Mouse (Mus musculus) midbrain, embryonic 14.5 days (tissue): ENCODE measurements around the gene Trim37. TPM values are rescaled to one million over a fixed set of nuclear protein-coding genes. Genes with fewer than 3 reads are reported as not detected.

Source experiments
- ATAC-seq: fragments of 200-750 bp; cut with Nextera tagmentation; 2 replicates; pipeline ENCODE4 v1.8.0; 2017; ENCODE audit warnings: moderate number of reproducible peaks, moderate library complexity; ENCODE audit not compliant: low FRiP score, low TSS enrichment
- DNase-seq: peaks from one replicate; pipeline ENCODE4 v3.0.0-alpha.2; 2015
- H3K27ac ChIP-seq: fragments of 300-500 bp; sonication (generic); replicated peaks from 2 replicates; pipeline ENCODE4 v1.5.1; 2014; ENCODE audit warnings: mild to moderate bottlenecking, low read depth, low read length, moderate library complexity
- H3K27me3 ChIP-seq: fragments of 300-500 bp; sonication (generic); 2 replicates; pipeline ENCODE4 v1.6.1; 2014; ENCODE audit warnings: low read length, control low read depth, mixed read lengths; ENCODE audit not compliant: control insufficient read depth, insufficient read depth
- H3K36me3 ChIP-seq: fragments of 300-500 bp; sonication (generic); 2 replicates; pipeline ENCODE4 v1.6.1; 2014; ENCODE audit warnings: low read length, control low read depth; ENCODE audit not compliant: control insufficient read depth, insufficient read depth
- H3K4me1 ChIP-seq: fragments of 300-500 bp; sonication (generic); 2 replicates; pipeline ENCODE4 v1.6.1; 2014; ENCODE audit warnings: mild to moderate bottlenecking, antibody characterized with exemption, low read length, control low read depth; ENCODE audit not compliant: control insufficient read depth, insufficient read depth
- H3K4me2 ChIP-seq: fragments of 300-500 bp; sonication (generic); 2 replicates; pipeline ENCODE4 v1.6.1; 2014; ENCODE audit warnings: mild to moderate bottlenecking, low read length, moderate library complexity
- H3K4me3 ChIP-seq: fragments of 300-500 bp; sonication (generic); replicated peaks from 2 replicates; pipeline ENCODE4 v1.5.1; 2014; ENCODE audit warnings: low read depth, low read length
- H3K9ac ChIP-seq: fragments of 300-500 bp; sonication (generic); replicated peaks from 2 replicates; pipeline ENCODE4 v1.6.1; 2014; ENCODE audit warnings: mild to moderate bottlenecking, low read length, moderate library complexity
- H3K9me3 ChIP-seq: fragments of 300-500 bp; sonication (generic); 2 replicates; pipeline ENCODE4 v1.6.1; 2016; ENCODE audit warnings: low read length, control low read depth, mixed read lengths; ENCODE audit not compliant: control insufficient read depth
- WGBS: fragments of 180-500 bp; shearing (Covaris S2); extraction: QIAGEN DNeasy Blood & Tissue Kit; methylation state at CpG from one replicate; pipeline ENCODE4 v1.1.7; 2014; 5-methylcytosine and 5-hydroxymethylcytosine counted together
- polyA plus RNA-seq: library from polyadenylated mRNA; unstranded; fragments of >200 nt; fragmentation: Nextera tagmentation; extraction: Ambion mirVana; gene quantifications from 2 replicates; pipeline ENCODE4 v1.2.1, GENCODE M21; 2014

The Trim37 gene
- polyA plus RNA-seq, 1 experiment from 2014 or later = 108 TPM

DNA sequence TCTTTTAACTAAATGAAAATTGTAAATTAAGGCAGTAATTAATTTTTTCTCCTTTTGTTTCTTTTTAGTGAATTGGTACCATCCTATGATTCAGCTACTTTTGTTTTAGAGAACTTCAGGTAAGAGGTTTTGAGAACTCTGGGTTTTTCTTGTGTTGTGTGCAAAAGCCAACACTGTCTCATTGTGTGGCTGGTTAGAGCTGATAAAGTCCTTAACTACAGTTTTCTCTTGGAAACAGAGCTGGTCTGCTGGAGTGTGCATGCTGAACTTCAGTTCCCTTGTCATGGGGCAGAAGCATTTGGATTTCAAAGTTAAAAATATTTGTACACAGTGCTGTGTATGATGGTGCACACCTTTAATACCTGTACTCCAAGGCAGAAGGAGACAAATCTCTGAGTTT is 36.9 kb downstream of the Trim37 start:
- H3K9me3 ChIP-seq = no peaks in the 10 kb centered on the region
- no peak overlapping the region for H3K4me3 ChIP-seq
- ATAC-seq (no peak), DNase-seq (no peak)
- H3K27ac ChIP-seq = no peak overlapping the region
- no peaks in the 10 kb centered on the region for H3K4me1 ChIP-seq
- no peak overlapping the region for H3K9ac ChIP-seq
- H3K4me2 ChIP-seq = no peak overlapping the region
- H3K27me3 ChIP-seq = no peaks in the 10 kb centered on the region
- H3K36me3 ChIP-seq = peaks cover 67% of the 10 kb centered on the region

DNA sequence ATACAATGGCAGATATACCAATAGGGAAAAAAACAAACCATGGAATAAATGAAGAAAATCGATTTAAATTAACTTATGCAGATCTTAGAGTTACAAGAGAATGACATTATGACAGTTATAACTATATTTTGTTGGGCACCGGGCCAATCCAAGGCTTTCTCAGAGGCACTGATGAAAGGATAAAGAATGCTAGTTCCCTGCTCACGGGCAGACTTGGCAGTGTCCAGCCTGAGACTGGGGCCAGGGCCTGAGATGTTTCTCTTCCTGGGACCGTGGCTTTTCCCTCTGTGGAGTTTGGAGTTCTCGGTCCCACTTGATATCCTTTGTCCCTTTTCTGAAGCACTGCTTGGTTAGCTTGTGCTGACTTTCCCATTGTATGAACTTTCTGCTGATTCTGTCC is 46.7 kb downstream of the Trim37 start:
- Histone ChIP-seq H3K36me3 (peaks cover 32% of the 10 kb centered on the region), H3K27ac (no peak overlapping the region), H3K9me3 (no peaks in the 10 kb centered on the region), H3K4me2 (no peak overlapping the region), H3K27me3 (no peaks in the 10 kb centered on the region), H3K4me1 (no peaks in the 10 kb centered on the region), H3K4me3 (no peak overlapping the region), H3K9ac (no peak overlapping the region)
- ATAC-seq (no peak), DNase-seq (no peak)
- 78% methylated on average over 5 of the region's 5 CpGs for whole genome bisulfite sequencing

DNA sequence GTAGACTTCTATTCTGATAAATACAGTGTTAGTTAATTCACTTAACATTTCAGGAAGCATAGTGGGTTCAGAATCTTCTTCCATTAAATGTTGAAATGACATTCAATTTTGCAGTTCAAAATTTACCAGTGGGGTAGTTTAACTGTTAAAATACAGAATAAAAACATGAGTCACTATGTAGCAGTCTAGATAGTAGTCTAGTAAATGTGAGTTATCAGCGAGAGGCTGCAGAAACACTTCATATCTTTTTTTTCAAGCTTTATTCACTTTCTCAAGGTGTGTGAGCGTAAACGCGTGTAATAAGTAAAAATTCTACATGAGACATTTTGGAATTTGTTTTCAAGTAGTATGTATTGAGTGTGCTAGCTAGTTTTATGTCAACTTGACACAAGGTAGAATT is 48.2 kb downstream of the Trim37 start:
- Histone ChIP-seq H3K4me1 (no peaks in the 10 kb centered on the region), H3K27ac (no peak overlapping the region), H3K4me3 (no peak overlapping the region), H3K27me3 (no peaks in the 10 kb centered on the region), H3K4me2 (no peak overlapping the region), H3K36me3 (peaks cover 27% of the 10 kb centered on the region; the same call in 1 of the 2 replicates), H3K9ac (no peak overlapping the region), H3K9me3 (no peaks in the 10 kb centered on the region)
- WGBS = 96% methylated on average over 4 of the region's 4 CpGs
- no peak for ATAC-seq
- DNase-seq = no peak

DNA sequence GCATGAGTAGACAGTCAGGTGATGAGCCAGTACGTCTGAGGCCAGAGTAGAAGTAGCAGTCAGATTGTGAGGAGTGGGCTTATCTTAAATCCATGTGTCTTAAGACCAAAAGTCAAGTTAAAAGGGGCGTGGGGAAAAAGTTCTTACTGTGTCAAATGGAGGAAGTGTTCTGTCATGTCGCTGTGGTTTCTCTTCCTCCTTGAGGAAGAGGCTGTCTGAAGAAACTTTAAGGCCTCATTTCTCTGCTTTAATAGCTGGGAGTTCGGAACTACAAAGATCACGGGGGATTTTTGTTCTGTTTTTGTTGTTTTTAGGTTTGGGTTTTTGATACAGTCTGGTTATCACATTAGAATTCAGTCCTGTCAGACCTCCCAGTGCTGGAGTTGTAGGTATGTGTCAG is 85.4 kb downstream of the Trim37 start:
- H3K36me3 ChIP-seq = peaks cover 36% of the 10 kb centered on the region
- ATAC-seq (no peak), DNase-seq (no peak)
- H3K9me3 ChIP-seq = no peaks in the 10 kb centered on the region
- H3K4me3 ChIP-seq = no peak overlapping the region
- no peak overlapping the region for H3K4me2 ChIP-seq
- WGBS = 89% methylated on average over 5 of the region's 5 CpGs
- H3K27me3 ChIP-seq = no peaks in the 10 kb centered on the region
- no peaks in the 10 kb centered on the region for H3K4me1 ChIP-seq
- no peak overlapping the region for H3K27ac ChIP-seq
- no peak overlapping the region for H3K9ac ChIP-seq

DNA sequence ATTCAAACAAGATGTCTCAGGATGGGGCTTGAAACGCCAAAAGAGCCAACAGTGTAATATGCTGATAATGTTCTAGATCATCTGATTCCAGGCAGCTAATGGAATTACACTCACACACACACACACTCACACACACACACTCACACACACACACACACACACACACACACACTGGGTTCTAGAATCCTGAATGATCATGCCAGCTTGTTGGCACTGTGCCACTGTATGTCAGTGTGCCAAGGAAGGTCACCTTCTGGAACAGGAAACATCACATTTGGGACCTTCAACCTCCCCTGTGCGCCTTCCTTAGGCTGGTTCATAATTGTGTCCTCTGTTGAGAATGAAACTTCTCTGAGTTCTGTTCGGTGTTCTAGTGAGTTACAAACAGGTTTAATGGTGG is 95.8 kb downstream of the Trim37 start:
- no peak overlapping the region for H3K4me2 ChIP-seq
- no peaks in the 10 kb centered on the region for H3K9me3 ChIP-seq
- no peak overlapping the region for H3K9ac ChIP-seq
- DNase-seq (no peak), ATAC-seq (no peak)
- no peak overlapping the region for H3K27ac ChIP-seq
- WGBS = 92% methylated on average over 3 of the region's 3 CpGs
- H3K27me3 ChIP-seq = no peaks in the 10 kb centered on the region
- H3K4me3 ChIP-seq = no peak overlapping the region
- H3K36me3 ChIP-seq = peaks cover 47% of the 10 kb centered on the region
- no peaks in the 10 kb centered on the region for H3K4me1 ChIP-seq

DNA sequence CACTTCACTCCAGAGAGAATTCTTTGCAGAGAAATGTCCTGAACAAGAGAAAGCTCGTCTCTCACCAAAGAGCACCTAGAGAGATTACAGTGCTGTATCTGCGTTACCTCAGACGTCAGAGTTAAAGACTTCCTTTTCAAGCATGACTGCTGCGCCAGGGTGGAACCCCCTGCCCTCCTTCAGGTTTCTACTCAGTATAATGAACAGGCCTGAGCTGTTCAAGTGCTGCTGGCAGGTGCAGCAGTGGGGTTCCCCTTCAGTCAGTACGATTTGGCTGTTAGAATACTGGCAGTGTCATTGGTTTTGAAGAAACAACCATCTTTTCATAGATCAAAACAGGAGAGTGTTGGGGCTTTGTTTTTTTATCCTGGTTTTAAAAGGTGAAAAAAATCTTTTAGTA is 100.2 kb downstream of the Trim37 start:
- Histone ChIP-seq H3K27me3 (no peaks in the 10 kb centered on the region), H3K9me3 (no peaks in the 10 kb centered on the region), H3K4me1 (no peaks in the 10 kb centered on the region), H3K9ac (no peak overlapping the region), H3K4me2 (no peak overlapping the region), H3K27ac (no peak overlapping the region), H3K4me3 (no peak overlapping the region), H3K36me3 (peaks cover 53% of the 10 kb centered on the region)
- DNase-seq (no peak), ATAC-seq (no peak)
- WGBS = 84% methylated on average over 5 of the region's 5 CpGs

DNA sequence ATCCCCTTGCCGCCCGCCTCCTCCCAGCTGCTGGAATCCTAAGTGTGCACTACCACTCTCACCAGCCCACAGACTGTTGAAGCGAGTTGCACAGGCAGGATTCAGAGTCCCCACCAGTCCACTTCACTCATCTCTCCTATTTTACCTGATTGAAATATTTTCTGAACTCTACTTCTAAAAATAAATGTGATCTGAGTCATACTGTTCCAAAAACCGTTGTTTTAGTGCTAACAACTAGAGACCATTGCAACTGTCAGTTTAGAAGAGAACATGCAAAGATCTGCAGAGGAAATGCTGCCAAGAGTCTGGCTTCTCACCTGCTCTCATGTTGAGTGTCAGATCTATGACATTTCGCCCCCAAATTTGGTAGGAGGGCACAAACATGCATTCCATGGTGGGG is 106.5 kb downstream of the Trim37 start:
- WGBS = 92% methylated on average over 5 of the region's 5 CpGs

DNA sequence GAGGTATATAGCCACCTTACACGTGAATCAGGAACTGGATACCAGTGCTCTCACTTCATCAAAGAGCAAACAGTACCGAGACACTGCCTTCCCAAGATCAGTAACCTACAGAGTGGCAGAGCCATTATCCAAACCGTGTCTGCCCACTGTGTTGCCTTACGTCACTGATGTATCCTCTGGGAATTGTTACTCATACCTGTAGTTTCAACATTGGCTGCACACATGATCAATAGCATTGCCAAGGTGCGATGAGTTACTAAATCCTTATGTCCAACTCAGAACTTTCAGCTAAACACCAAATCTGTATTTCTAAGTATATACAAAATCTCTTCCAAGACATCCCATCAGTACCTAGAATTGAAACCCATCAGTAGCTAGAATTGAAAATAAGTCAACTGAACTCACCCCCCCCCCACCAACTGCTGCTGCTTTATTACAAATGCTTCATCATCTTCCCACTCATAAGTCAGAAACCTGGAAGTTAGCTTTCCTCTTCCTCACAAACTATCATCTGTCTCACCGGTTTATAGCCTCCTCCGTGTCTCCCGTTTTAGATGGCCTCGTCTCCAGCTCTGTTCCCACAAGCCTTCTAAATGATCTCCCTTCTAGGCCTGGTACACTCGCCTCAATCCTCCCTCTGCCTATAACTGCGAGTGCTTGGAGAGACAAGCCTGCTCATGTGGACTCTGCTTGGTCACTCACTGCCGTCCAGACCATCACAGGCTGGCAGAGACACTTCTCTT is 108.0 kb downstream of the Trim37 start:
- Histone ChIP-seq H3K9me3 (no peaks in the 10 kb centered on the region), H3K9ac (no peak overlapping the region), H3K27ac (no peak overlapping the region), H3K4me2 (no peak overlapping the region), H3K4me1 (no peaks in the 10 kb centered on the region), H3K36me3 (peaks cover 43% of the 10 kb centered on the region), H3K4me3 (no peak overlapping the region), H3K27me3 (no peaks in the 10 kb centered on the region)
- no peak for ATAC-seq
- no peak for DNase-seq
- 95% methylated on average over 12 of the region's 12 CpGs for WGBS

More for the DNA sequence above, 106.5 kb downstream of the Trim37 start:
- H3K9ac ChIP-seq = no peak overlapping the region
- no peak overlapping the region for H3K4me2 ChIP-seq
- DNase-seq (no peak), ATAC-seq (no peak)
- no peaks in the 10 kb centered on the region for H3K27me3 ChIP-seq
- no peak overlapping the region for H3K27ac ChIP-seq
- H3K36me3 ChIP-seq = peaks cover 49% of the 10 kb centered on the region
- no peaks in the 10 kb centered on the region for H3K9me3 ChIP-seq
- no peaks in the 10 kb centered on the region for H3K4me1 ChIP-seq
- no peak overlapping the region for H3K4me3 ChIP-seq

DNA sequence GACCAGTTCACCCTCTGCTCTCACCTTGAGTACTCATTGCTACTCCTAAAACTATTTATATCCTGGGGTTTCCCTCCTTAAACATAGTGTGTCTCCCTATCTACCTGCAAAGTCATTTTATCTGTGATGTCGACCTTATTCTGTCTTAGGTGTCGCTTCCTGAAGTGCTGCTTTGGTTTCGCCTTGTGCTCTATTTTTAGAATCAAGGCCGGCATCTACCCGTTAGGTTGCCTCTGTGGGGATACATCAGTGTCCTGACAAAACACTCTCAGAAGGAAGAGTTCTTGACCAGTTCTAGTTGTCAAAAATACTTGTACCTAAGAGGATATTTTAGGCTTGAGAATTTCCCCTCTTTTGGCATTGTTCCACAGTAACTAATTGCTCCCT is 108.6 kb downstream of the Trim37 start:
- peaks cover 46% of the 10 kb centered on the region for H3K36me3 ChIP-seq
- no peak for DNase-seq
- H3K9ac ChIP-seq = no peak overlapping the region
- ATAC-seq = no peak
- H3K4me3 ChIP-seq = no peak overlapping the region
- no peak overlapping the region for H3K4me2 ChIP-seq
- no peaks in the 10 kb centered on the region for H3K27me3 ChIP-seq
- no peak overlapping the region for H3K27ac ChIP-seq
- H3K9me3 ChIP-seq = no peaks in the 10 kb centered on the region
- WGBS = 89% methylated on average over 5 of the region's 5 CpGs
- no peaks in the 10 kb centered on the region for H3K4me1 ChIP-seq
